Mouse (Mus musculus): ENCODE measurements at regions not wholly inside any gene's neighbourhood (a gene's known extent, or its start where the extent isn't known, plus 50 kb on each side); places are given as distances from the start of the nearest gene placed in this dataset.

GRCm38 (mm10) chr1:43377491-43378263 lies 66.7 kb upstream of the Nck2 start:
- TF ChIP-seq TCF12 (IDR thresholded peaks at IDR 0.05; ENCODE audit: low read depth, low read length) (no peak), ZKSCAN1 (IDR thresholded peaks at IDR 0.05; ENCODE audit: low read depth, low read length) (no peak)
